Mouse (Mus musculus) hindbrain, embryonic 15.5 days (tissue): ENCODE data around the gene Arl6ip6. TPM values are rescaled to one million over a fixed set of nuclear protein-coding genes. Genes with fewer than 3 reads are reported as not detected.

ENCODE experiments used
- ATAC-seq: fragments of 200-750 bp; cut with Nextera tagmentation; 2 replicates; pipeline ENCODE4 v1.8.0; 2017; ENCODE audit warnings: low read depth, moderate number of reproducible peaks, moderate TSS enrichment; ENCODE audit not compliant: low FRiP score
- H3K27ac ChIP-seq: fragments of 300-500 bp; sonication (generic); replicated peaks from 2 replicates; pipeline ENCODE4 v1.5.1; 2015; ENCODE audit warnings: mild to moderate bottlenecking, inconsistent platforms
- H3K27me3 ChIP-seq: fragments of 300-500 bp; sonication (generic); 2 replicates; pipeline ENCODE4 v1.6.1; 2015; ENCODE audit warnings: control low read depth, inconsistent platforms
- H3K36me3 ChIP-seq: fragments of 300-500 bp; sonication (generic); 2 replicates; pipeline ENCODE4 v1.6.1; 2015; ENCODE audit warnings: control low read depth, inconsistent platforms
- H3K4me1 ChIP-seq: fragments of 300-500 bp; sonication (generic); replicated peaks from 2 replicates; pipeline ENCODE4 v1.6.1; 2015; ENCODE audit warnings: control low read depth, inconsistent platforms
- H3K4me2 ChIP-seq: fragments of 300-500 bp; sonication (generic); 2 replicates; pipeline ENCODE4 v1.6.1; 2015; ENCODE audit warnings: moderate library complexity, mild to moderate bottlenecking, inconsistent platforms
- H3K4me3 ChIP-seq: fragments of 300-500 bp; sonication (generic); 2 replicates; pipeline ENCODE4 v1.5.1; 2015; ENCODE audit warnings: mild to moderate bottlenecking, inconsistent platforms
- H3K9ac ChIP-seq: fragments of 300-500 bp; sonication (generic); 2 replicates; pipeline ENCODE4 v1.6.1; 2015; ENCODE audit warnings: inconsistent platforms
- H3K9me3 ChIP-seq: fragments of 300-500 bp; sonication (generic); 2 replicates; pipeline ENCODE4 v1.6.1; 2016; ENCODE audit warnings: control low read depth, inconsistent platforms
- WGBS: fragments of 180-500 bp; shearing (Covaris S2); methylation state at CpG from one replicate; pipeline ENCODE4 v1.1.7; 2015; 5-methylcytosine and 5-hydroxymethylcytosine counted together
- polyA plus RNA-seq: library from polyadenylated mRNA; unstranded; fragments of >200 nt; fragmentation: Nextera tagmentation; extraction: Ambion mirVana; gene quantifications from 2 replicates; pipeline ENCODE4 v1.2.1, GENCODE M21; 2015

Arl6ip6 gene
- polyA plus RNA-seq, 1 experiment from 2014 or later = 32.2 TPM

DNA sequence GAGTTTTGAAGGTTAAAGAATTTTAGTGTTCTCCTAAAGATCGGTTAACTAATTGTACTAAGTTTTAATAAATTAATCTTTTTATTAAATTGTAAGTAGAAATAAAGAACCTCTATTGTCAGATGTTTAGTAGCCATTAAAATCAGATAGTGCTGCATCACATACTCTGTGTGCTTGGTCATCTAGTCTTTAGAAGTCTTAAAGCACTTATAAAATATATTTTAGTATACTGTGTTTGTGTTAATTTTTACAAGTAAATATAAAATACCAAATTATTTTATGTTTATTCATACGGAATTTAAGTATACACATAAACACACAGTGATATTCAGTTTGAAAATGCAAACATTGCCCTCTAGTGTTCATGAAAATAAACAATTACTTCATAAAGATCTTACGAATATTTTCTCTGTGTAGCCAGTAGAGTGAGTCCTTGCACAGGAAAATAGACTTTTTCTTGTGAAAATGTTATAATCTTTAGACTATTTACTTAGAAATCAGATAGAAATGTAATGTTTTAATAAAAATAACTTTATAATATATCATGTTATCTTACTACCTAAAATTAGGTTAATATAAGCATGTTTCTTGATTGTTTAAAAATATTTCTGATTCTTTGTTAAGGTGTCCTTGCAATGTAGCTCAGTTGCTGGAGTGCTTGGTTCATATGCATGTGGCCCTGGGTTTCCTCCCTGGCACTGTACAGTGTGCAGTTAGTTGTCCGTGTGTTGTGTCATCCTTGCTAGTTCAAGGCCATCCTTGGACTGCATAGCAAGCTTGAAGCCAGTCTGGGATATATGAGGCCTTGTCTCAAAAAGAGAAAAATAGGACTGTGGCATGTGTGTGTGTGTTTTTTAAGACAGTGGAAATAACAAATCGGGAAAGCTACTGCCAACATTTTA is 13.1 kb downstream of the Arl6ip6 start:
- no peak overlapping the region for H3K4me2 ChIP-seq
- H3K27ac ChIP-seq = no peak overlapping the region
- H3K36me3 ChIP-seq = no peaks in the 10 kb centered on the region
- H3K27me3 ChIP-seq = no peaks in the 10 kb centered on the region
- H3K4me1 ChIP-seq = no peaks in the 10 kb centered on the region
- no peaks in the 10 kb centered on the region for H3K9me3 ChIP-seq
- peak; percentile 66; the same call in 1 of the 2 replicates for ATAC-seq
- 75% methylated on average over 5 of the region's 5 CpGs for WGBS
- no peak overlapping the region for H3K9ac ChIP-seq
- H3K4me3 ChIP-seq = no peak overlapping the region

DNA sequence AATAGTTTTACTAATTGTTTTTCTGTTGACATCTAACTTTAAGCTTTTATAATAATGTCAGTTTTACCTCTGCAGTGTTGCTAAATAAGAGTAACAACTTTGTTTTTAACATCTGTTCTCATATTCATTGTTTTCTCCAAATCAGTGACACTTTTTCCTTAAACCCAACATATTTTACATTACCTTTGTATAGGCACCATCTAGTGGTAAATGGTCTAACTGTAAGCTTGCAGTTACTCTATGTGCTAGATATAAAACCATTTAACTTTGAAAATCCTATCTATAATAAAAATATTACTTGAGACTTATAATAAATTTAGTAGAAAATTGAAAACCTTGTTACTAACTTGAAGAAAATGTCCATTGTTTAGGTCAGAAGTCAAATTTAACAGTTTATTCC is 15.2 kb downstream of the Arl6ip6 start:
- H3K9me3 ChIP-seq = no peaks in the 10 kb centered on the region
- H3K27ac ChIP-seq = no peak overlapping the region
- no peak overlapping the region for H3K4me2 ChIP-seq
- no peak overlapping the region for H3K9ac ChIP-seq
- H3K4me1 ChIP-seq = no peaks in the 10 kb centered on the region
- H3K36me3 ChIP-seq = peaks cover 2% of the 10 kb centered on the region; the same call in 1 of the 2 replicates
- H3K27me3 ChIP-seq = no peaks in the 10 kb centered on the region
- no peak for ATAC-seq
- no peak overlapping the region for H3K4me3 ChIP-seq

DNA sequence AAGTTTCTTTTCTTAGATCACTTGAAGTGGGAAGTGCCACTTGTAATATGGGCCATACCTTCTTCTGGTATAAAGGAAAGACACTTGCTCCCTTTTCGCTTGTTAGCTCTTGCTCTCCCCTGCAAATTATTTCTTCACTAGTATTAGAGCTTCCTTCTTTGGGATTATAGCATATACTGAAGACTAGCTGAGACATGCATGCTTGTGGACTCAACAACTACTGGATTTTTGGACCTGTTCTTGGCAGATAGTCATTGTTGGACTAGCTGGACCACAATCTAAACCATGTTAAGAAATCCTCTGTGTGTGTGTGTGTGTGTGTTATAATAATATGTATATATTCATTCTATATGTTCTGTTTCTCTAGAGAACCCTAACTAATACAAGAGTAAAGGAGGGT is 22.0 kb downstream of the Arl6ip6 start:
- Histone ChIP-seq H3K9ac (no peak overlapping the region), H3K4me3 (no peak overlapping the region), H3K4me2 (no peak overlapping the region), H3K27ac (no peak overlapping the region), H3K9me3 (no peaks in the 10 kb centered on the region), H3K4me1 (no peaks in the 10 kb centered on the region), H3K27me3 (no peaks in the 10 kb centered on the region), H3K36me3 (peaks cover 23% of the 10 kb centered on the region; the same call in 1 of the 2 replicates)
- ATAC-seq = no peak
- WGBS = 93% methylated on average over 1 of the region's 1 CpGs

DNA sequence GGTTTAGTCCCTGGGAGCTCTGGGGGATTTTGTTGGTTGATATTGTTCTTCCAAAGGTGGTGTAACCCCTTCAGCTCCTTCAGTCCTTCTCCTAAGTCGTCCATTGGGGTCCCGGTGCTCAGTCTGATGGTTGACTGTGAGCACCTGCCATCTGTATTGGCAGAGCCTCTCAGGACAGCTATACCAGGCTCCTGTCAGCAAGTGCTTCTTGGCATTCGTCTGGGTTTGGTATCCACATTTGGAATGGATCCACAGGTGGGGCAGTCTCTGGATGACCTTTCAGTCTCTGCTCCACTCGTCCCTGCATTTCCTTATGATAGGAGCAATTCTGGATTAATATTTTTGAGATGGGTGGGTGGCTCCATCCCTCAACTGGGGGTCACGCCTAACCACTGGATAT is 30.7 kb downstream of the Arl6ip6 start:
- ATAC-seq = no peak

DNA sequence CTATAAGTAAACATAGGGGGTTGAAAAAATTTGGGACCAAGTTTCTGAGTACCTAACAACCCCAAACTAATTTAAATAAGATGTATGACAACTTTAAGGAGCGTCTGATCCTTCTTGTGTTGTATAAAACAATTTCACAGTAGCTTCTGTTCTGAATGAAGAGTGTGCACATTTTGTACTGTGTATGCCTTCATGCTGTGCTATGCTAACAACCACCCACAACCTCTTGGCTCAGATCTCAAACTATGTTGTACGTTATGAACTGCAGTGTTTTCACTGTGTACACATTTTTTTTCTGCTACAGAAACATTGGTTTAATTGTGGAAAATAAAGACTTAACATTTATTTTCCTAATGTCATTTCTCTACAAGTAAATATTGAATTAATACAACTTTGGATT is 65.5 kb downstream of the Arl6ip6 start:
- Histone ChIP-seq H3K4me1 (no peaks in the 10 kb centered on the region), H3K9me3 (no peaks in the 10 kb centered on the region), H3K27me3 (no peaks in the 10 kb centered on the region), H3K4me3 (no peak overlapping the region), H3K4me2 (no peak overlapping the region), H3K27ac (no peak overlapping the region), H3K36me3 (no peaks in the 10 kb centered on the region), H3K9ac (no peak overlapping the region)
- 50% methylated on average over 2 of the region's 2 CpGs for WGBS
- ATAC-seq = no peak

More for the DNA sequence above, 30.7 kb downstream of the Arl6ip6 start:
- H3K36me3 ChIP-seq = no peaks in the 10 kb centered on the region
- no peaks in the 10 kb centered on the region for H3K4me1 ChIP-seq
- H3K27me3 ChIP-seq = no peaks in the 10 kb centered on the region
- H3K9me3 ChIP-seq = peaks cover 5% of the 10 kb centered on the region; the same call in 1 of the 2 replicates
- H3K4me2 ChIP-seq = no peak overlapping the region
- H3K9ac ChIP-seq = no peak overlapping the region
- no peak overlapping the region for H3K27ac ChIP-seq
- H3K4me3 ChIP-seq = no peak overlapping the region
- WGBS = 91% methylated on average over 5 of the region's 5 CpGs

Other genes with a start within 250 kb of the Arl6ip6 start
- gene Prpf40a, start 442 bp upstream of the Arl6ip6 start, polyA plus RNA-seq = 90.0 and 96.9 TPM in 2 replicates